Mouse (Mus musculus) c-Kit-positive CD71-positive TER-119-negative erythroid progenitor cells, embryonic 14.5 days (primary cell): ENCODE measurements around the gene Tns1.

Experiments
- DNase-seq: peaks from one replicate; pipeline ENCODE4 v3.0.0-alpha.2; 2013; ENCODE audit warnings: low read depth

Gene Tns1

DNA sequence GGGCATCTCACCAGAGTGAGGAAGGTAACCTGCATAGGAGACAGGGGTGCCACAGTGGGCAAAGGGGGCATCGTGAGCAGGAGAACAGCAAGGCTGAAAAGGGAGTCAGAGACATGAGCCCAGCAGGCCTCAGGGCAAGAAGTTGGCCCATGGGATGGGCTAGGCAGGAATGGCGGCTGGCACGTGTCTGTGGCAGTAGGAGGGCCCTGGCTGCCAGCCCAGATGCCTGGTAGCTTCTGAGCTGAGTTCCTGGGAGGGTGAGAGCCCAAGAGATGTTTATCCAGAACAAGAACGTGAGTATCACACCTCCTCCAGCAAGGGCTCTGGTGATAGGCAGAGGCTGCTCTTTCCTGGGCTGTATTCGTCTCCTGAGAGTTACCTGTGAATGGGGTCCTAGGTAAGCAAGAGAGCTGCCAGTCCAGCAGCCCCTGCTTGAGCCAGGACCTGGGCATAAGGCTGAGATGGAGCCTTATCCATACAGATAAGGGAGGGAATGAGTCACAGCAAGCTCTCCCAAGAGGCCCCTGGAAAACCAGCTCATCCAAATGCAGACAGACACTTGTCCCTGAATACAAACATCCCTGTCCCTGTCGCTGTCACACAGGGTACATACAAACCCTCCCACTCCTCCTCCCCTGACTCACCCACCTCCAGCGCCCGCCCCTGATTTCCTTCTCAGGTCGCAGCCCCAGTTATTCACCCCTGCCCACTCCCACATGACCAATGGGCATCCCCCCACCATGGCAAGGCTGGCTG lies 2.2 kb downstream of the Tns1 start:
- no peak for DNase-seq

DNA sequence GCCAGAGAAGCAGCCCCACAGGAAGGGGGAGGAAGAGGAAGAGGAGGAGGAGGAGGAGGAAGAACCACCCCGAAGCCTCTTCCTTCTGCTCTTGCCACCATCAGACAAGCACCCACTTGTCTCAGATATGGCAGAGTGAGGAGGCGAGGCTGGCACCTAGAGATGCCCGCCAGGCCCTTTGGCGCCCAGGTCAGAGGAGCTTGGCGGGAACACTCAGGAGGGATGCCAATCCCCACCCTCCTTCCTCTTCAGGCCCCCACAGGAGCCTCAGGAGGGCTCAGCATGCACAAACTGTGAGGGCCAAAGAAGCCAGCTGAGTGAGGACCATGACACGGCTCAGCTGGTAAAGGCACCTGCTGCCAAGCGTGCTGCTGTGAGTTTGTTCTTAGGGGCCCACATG lies 3.1 kb downstream of the Tns1 start:
- DNase-seq = no peak

DNA sequence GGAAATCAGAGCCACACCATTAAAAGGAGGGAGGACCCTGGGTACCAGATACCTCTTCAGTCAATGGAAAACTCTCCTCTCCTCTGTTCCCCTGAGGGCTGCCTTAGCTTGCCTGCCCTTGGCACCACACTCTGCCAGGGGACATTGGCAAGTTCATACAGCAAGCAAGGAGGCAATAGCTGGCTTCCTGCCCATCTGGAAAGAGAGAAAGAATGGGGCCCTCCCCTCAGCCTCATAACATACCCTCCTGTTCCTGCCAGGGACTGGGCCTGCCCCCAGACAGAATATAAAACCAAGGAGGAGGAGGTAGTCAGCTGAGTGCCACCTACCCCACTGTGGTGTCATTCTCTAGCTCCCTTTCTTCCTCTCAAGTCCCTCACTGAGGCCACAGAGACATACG lies 5.1 kb downstream of the Tns1 start:
- no peak for DNase-seq

DNA sequence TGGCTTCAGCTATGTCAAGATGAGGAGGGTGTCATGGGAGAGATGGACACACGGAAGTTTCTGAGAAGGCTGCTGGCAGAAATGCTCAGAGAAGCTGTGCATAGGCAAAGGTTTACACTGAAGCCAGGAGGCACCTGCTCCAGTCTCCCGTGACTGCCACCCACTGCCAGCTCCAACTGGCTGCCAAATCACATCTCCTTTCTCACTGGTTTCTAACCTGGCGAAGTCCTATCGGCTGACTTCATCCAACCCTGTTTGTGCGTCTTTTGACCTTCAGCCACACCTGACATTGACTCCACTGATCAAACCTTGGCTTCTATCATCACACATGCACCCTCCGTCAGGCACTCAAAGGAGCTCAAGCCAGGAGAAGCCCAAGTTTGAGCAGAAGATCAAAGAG lies 6.4 kb downstream of the Tns1 start:
- no peak for DNase-seq

DNA sequence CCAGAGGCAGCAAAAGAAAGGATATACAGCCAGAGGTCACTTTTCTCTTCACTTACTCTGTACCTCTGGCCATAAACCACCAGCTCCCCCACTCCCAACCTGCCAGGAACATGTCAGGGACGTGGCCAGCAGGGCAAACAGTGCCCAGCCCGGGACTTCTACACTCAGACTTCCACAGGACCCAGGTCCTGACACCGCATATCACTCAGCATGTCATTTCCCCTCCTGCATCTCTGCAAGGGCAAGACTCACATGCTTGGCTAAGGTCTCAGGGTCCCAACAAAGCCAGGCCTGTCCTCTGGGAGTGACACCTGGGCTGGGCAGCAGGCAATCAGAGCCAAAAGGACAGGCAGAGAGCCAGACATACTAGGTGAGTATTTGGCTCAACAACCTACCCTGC lies 11.2 kb downstream of the Tns1 start:
- DNase-seq = no peak

DNA sequence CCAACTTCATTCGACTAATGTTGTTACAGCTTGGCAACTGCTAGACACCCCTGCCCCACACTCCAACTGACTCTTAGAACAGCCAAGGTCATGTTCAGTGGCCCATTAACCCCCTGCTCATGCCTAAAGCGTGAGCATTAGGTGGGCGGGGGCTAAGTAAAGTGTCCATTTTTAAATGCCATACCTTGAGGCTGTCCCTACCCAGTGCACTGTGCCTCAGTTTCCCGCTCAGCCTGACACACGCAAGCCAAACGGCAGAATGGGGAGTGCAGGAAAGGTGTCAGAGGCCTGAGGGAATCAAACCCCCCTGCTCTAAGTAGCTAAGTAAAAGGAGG lies 12.6 kb downstream of the Tns1 start:
- DNase-seq = no peak

DNA sequence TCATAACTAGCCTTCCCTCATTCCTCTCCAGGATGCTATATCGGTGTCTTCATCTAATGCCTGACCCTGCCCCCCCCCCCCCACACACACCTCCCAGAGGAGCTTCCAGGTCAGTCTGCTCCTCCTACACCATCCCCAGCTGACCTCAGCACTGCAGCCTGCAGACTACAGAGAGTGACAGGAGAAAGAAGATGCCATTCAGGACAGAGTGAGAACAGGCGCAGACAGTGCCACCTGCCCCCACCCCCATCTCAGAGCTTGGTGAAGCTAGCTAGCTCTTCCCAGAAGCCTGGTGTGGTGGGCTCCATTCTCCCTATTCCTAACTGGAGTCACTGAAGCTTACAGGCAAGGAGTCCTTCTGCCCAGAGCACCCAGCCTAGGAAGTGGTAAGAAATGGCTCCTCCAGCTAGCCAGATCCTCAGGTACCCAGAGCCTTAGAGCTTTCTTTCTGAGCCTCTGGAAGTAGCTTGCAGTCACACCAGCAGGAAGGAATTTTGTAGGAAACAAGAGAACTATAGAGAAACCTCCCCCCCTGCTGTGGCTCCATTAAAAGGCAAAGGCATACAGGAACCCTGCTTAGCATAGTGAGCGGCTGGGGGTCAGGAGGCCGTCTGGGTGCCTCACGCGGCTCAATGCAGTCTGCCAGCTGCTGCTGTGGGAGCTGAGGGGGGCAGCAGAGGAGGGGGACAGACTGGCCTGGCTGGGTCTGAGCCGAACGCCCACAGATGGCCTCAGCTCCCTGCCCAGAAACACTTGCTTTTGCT lies 13.1 kb downstream of the Tns1 start:
- no peak for DNase-seq

DNA sequence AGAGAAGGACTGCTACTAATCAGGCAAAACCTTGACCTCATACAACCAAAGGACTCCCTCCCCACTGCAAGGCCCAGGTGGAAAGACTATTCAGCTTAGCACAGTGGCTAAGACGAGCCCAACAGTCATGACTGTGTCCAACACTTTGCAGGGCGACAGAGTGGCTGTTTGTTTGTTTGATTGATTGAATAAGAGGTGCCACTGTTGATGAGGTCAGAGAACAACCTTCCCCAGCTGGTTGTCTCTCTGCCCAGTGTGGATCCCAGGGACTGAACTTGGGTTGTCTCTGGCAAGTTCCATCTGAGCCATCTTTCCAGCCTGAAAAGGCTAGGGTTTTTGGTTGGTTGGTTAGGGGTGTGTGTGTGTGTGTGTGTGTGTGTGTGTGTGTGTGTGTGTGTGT lies 14.6 kb downstream of the Tns1 start:
- no peak for DNase-seq

DNA sequence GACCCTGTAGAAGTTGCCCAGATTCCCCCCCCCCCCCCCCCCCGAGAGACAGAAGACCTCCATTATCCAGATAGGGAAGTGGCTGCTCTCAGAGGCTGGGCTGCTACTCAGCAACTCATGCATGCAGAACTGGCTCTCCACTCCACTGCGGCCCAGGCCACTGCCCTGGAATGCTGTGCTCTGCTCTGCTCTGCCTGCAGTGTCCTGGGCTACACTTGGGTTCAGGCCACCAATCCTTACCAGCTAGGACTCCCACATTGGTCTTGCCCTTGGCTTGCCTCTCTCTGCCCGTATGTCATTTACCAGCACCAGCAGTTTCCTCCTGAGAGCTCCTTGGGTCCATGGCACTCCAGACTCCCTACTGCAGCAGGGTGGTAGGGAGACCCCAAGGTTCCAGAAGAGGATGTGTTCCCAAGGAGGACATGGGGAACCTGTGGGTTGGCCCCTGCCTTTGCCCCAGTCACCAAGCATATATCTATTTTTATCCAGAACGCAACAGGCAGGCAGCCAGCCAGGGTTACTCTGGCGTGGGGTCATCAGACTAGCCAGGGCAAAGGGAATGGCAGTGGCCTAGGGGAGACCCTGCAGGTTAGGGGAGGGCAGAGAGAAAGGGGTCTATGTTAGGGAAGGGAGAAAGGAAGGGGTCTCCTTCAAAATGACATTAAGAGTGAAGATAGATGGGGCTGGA lies 16.2 kb downstream of the Tns1 start:
- no peak for DNase-seq

DNA sequence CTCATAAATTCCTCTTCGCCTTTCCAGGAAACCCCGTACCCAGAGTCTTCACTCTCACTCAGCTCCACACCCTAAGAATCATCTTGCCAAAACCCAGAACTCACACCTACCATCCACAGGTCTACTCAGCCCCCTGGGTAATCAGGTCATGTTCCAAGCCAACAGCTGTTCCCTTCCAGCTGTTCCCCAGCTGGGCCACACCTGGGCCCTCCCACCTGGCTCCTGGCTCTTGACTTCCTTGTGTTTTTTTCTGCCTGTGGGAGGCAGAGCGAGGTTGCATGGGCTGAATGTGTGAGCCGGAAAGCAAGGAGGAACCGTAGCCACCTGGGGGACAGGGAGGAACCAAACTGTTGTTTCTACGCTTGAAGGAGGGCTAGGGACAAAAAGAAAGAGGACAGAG lies 18.0 kb downstream of the Tns1 start:
- DNase-seq = no peak

DNA sequence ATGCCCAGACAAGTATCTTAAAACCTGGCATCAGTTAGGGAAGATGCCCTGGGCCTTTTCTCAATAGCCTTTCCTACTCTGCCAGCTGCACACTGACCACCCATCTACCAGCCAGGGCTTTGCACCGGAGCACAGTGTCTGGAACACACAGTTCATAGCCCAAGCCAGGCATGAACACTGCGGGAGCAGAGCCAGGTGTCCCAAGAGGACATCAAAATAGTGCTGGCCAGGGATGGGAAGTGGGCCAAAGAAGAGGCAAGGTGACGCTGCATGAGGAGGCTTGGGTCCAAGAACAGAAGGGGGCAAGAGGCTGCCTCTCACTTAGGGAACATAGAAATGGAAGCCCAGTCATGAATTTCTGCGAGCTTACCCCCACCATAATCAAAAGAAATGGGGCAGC lies 18.6 kb downstream of the Tns1 start:
- DNase-seq = no peak

DNA sequence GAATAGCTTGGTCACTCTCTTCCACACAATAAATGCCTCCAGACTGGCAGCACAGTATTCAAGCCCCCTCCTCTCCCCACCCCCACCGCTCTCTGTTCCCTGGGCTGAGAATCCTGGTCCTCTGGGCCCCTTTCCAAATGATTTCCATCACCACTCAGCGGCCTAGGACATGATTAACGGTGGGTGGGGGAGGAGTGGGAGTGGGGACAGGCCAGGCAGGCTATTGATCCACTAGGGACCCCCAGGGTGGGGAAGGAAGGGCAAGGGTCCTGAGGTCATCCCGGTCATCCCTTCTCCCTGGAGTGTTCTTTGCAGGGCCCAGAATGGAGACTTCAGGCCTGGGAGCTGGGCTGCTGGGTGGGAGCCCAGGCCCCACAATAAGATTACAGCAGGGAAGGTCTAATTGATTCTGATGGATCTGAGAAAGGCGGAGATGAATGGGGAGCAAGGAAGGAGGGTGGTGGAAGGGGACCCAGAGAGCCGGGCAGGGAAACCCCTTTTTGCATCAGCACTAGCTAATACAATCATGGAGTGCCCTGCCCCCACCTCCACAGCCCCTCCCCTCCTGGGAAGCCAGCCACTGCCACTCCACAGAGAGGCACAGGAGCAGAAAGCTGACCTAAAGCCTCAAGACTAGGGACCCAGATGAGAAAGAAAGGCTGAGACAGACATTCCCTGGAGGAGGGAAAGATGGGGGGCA lies 20.4 kb downstream of the Tns1 start:
- no peak for DNase-seq

DNA sequence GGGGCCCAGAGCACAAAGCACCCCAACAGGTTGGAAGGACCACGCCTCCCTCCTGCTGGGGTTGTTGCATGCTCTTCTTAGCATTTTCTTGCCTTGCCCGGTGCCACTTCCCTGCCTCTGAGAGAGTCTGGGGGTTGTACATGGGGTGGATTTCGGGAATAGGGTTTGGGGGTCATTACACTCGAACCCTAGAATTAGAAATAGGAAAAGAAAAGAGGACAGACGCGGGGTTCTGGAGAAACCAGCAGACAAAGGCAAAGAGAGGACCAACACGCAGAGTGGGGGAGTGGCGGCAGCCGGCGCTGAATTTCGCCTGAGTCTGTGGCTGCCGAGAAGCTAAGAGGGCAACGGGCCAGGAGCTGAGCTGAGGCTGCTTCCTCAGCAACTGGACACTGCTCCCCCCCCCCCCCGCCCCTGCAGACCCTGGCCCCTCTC lies 25.2 kb downstream of the Tns1 start:
- DNase-seq = no peak

DNA sequence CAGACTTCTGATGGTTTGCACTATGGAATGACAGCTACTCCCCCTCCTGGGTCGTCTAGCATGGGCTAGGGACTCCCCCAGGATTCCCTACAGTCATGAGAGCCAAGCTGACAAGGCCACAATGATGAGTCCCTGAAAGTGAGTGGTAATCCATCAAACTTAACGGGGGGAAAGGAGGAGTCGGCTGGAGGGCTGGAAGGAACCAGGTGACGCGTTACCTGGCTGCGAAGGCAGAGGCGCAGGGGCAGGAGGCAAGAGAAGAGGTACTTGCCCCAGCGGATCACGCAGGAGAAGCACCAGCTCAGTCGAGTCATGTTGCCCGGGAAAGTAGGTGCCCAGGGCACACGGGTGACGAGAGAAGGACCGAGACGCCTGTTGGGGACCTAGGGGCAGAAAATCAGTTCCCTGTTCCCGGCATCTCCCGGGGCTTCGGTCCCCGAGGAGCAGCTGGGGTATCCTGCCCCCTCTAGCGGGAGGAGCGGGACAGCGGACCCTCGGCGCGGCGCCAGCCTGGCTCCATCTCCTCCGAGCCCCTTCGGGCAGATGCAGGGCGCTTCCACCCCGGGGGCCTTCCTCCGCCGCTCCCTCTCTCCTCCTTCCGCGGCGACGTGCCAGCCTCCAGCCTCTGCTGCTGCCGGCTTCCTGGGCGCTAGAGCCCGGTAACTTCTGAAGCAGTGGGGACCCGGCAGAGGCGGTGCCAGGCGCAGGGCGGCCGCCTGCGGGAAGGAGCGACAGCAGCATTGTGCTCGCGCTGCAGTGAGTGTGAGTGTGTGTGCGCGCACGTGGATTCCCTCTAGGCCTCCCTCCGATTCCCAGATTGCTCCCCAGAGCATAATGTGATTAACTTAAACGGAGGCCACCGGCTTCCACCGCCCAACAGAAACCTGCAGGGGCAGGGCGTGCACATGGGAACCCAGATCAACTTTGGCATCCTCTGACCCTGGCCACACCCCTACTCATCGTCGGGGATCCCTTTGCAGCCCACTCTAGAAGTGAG lies 25.9 kb downstream of the Tns1 start:
- DNase-seq = no peak

DNA sequence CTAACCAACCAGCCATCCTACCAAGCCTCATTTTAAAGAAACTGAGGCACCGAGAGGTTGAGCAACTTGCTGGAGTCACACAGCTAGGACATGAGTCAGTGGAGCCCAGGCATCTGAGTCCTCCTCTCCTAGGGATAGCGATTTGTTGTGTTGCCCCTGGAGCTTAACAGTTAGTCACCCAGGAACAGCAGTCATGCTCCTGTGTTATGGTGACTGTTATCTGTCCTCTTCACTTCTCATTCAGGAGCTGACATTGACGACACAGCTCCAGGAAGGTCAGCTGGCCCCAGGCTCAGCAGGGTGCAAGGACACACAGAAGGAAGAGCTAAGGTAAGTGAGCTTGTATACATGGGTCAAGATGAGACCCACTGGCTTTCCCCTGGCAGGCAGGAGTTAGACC lies 28.5 kb downstream of the Tns1 start:
- DNase-seq = no peak

DNA sequence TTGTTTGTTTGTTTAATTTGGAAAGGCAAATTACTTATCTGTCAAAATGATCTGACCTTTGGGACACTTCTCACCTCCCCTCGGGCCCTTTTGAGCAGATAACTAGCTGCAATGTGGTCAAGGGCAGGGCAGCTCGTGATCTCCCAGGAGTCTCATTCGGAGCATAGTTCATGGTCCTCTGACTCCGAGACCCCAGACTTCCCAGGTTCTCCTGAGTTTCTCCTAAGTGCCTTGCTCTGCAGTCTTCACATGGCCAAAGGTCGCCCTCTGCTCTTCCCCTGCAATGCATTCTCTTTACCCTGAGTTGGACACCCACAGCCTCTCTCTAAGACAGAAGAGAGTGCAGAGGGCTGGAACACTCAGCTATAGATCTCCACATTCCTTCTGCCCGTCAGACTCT lies 29.0 kb downstream of the Tns1 start:
- no peak for DNase-seq

DNA sequence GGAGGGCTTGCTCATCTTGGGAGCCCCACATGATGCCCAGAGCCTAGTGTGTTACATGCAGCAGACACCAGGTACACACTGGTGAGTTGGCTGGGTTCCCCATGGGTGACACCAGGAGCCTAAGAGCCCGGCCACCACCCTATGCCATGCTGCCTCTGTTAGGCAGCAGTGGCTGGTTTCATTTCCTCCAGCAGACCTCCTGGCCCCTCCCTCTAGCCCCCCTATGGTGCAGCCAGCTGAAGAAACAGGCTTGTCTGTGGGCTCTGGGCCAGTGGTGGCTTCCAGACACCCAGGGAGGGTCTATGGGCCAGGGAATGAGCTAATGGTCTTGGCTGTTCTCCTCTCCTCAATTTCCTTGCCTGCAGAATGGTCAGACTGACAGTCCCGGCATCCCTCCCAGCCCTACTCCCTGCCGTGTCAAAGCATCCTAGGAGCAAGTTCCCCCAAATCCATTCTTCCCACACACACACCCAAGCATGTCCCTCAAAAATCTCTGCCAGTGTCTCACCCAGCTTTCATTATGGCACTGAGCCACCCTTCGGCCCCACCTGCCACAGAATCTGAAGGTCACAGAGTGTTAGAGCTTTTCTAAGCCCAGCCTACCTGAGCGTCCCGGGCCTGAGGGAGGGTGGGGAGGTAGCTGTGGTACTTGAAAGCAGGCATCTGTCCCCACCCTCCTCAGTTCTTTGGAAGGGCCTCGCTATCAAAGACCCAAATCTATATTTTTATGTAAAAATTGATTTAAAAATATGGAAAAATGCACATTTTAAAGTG lies 29.6 kb downstream of the Tns1 start:
- DNase-seq = no peak

DNA sequence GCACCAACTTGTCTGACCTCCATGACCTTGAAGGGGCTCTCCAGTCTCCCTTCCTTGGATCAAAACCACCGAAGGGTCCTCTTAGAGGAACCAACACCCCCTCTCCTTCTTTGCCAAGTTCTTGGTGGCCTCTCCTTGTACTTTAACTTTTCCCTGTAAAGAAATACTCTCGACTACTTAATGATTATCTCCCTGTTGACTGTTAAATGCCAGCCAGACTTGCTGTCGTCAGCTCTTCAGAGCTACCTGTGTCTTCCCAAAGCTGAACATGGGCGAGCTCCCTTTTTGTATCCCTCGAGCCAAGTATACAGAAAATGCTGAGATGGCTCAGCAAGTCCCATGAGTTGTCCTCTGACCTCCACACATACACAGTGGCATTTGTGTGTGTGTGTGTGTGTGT lies 30.8 kb downstream of the Tns1 start:
- no peak for DNase-seq

DNA sequence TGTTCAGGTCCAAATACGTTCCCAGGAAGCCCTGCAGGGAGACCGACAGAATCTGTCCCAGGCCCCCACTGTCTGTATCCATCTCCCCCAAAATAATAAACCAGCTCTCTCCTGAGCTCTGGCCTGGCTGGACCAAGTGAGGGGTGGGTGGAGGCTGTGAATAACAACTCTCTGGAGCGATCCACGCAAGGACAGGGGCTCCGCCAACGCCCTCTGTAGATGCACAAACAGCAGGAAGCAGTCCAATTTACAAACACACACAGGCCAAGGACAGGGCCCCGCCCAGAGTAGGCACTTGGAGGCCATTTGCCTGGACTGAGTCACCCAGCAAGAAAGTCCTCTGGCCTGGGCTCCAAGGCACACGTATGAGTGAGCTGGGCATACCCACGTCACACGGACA lies 32.0 kb downstream of the Tns1 start:
- DNase-seq = no peak

DNA sequence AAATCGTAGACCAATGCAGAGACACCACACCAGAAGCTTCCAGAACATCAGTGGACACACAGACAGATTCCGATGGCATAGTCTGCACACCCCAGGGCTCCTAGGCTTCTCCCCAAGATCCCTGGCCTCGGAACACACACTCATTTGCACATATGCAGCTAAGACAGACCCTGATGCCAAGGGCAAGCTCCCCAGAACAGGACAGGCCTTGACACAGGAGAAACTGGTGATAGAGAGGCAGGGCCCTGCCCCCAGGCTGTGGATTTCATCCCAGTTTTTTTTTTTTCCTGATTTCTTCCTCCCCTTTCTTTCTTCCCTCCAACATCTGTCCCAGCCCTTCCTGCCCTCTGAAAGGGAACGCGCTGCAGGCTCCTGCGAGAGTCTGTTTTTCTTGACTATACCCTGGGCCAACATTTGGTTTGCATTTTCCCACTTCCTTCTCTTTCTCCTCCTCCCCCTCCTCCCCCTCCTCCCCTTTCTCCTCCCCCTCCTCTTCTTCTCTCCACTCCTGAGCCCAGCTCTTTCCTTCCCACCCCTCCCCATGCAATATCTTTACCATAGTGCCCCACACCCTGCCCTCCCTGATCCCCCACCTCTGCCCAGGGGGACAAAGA lies 32.5 kb downstream of the Tns1 start:
- no peak for DNase-seq
